In genomic region chr3:102701902-102702544, GRCm38 (mm10) we compare ENCODE assay signal across 8 mouse cellular contexts. TPM values are rescaled to one million over a fixed set of nuclear protein-coding genes. Genes with fewer than 3 reads are reported as not detected.
DNase-seq lines count a peak whose midpoint lies in the region; ATAC-seq and TF ChIP-seq lines count a peak whose summit lies in the region.

No protein-coding gene starts in this region.

- peak; percentile 48 for TF ChIP-seq CTCF in ES-Bruce4 (IDR thresholded peaks at IDR 0.05; ENCODE audit: low read depth, low read length)
- peak; percentile 32; the same call in 1 of the 2 replicates for TF ChIP-seq CTCF in cerebellum, adult 2 months (IDR thresholded peaks at IDR 0.05; ENCODE audit: borderline replicate concordance, insufficient read depth, low read depth, low read length)

- ATAC-seq in frontal cortex, adult (ENCODE audit: low TSS enrichment) = peak; percentile 61
- ATAC-seq in granulocyte monocyte progenitor cell, adult 5-6 weeks (replicated peaks; ENCODE audit: poor library complexity, severe bottlenecking) = peak; percentile 98
- peak; percentile 99 for ATAC-seq in megakaryocyte progenitor cell, adult 5-6 weeks (replicated peaks; ENCODE audit: poor library complexity)

- no peaks in the 10 kb centered on the region for H3K36me3 ChIP-seq in ES-Bruce4 (ENCODE audit: control insufficient read depth, insufficient read depth, low read length, poor library complexity, severe bottlenecking)
- no peaks in the 10 kb centered on the region for H3K36me3 ChIP-seq in splenic B cell, adult 2 months (ENCODE audit: control insufficient read depth, insufficient read depth, low read length, poor library complexity, severe bottlenecking)

- TF ChIP-seq EP300 in ES-Bruce4 (IDR thresholded peaks at IDR 0.05; ENCODE audit: insufficient read depth, low read depth, low read length) = no peak

- H3K9me3 ChIP-seq in ES-Bruce4 (replicated peaks; ENCODE audit: control insufficient read depth, insufficient read depth, low read length, poor library complexity, severe bottlenecking) = no peaks in the 10 kb centered on the region

- H3K4me1 ChIP-seq in ES-Bruce4 (ENCODE audit: control insufficient read depth, insufficient read depth, low read length) = no peaks in the 10 kb centered on the region
- H3K4me1 ChIP-seq in cerebellum, adult 2 months (ENCODE audit: control insufficient read depth, insufficient read depth, low read length) = no peaks in the 10 kb centered on the region

- no peak for TF ChIP-seq POLR2A in ES-Bruce4 (IDR thresholded peaks at IDR 0.05; ENCODE audit: insufficient read depth, low read length)
- TF ChIP-seq POLR2A in cerebellum, adult 2 months (IDR thresholded peaks at IDR 0.05; ENCODE audit: borderline replicate concordance, insufficient read depth, low read length) = no peak

- no peak overlapping the region for H3K27ac ChIP-seq in ES-Bruce4 (ENCODE audit: insufficient read depth, low read length)
- H3K27ac ChIP-seq in cerebellum, adult 2 months (ENCODE audit: insufficient read depth, low read length) = no peak overlapping the region

- no peak overlapping the region for H3K4me3 ChIP-seq in ES-Bruce4 (ENCODE audit: low read depth, low read length)
- H3K4me3 ChIP-seq in cerebellum, adult 2 months (replicated peaks; ENCODE audit: insufficient read depth, low read depth, low read length) = no peak overlapping the region

- no peak for DNase-seq in frontal cortex, postnatal 14 days (ENCODE audit: low spot score in 2 of 2)
- DNase-seq in cerebellum, adult 2 months = peak; percentile 19 to 20
- peak; percentile 38 to 70 for DNase-seq in layer of hippocampus, adult 8-10 months (ENCODE audit: low spot score in 2 of 2)
- DNase-seq in splenic B cell, adult 2 months (ENCODE audit: low read depth, low spot score) = peak; percentile 87

- WGBS in cerebellum, adult 2 months = 49% methylated on average over 7 of the region's 7 CpGs

- no peaks in the 10 kb centered on the region for H3K27me3 ChIP-seq in ES-Bruce4 (ENCODE audit: control insufficient read depth, insufficient read depth, low read length, poor library complexity, severe bottlenecking)
- H3K27me3 ChIP-seq in cerebellum, adult 2 months (ENCODE audit: control insufficient read depth, insufficient read depth, low read length) = no peaks in the 10 kb centered on the region
- H3K27me3 ChIP-seq in splenic B cell, adult 2 months (ENCODE audit: control insufficient read depth, insufficient read depth, low read length, poor library complexity, severe bottlenecking) = no peaks in the 10 kb centered on the region

- no peak overlapping the region for H3K9ac ChIP-seq in ES-Bruce4 (ENCODE audit: low read depth, poor library complexity, severe bottlenecking)

RNA-seq across cellular contexts. Expression of gene Tspan2, which starts 32.3 kb away (rescaled TPM):
- 9.2 and 9.3 TPM in 2 replicates for polyA plus RNA-seq in ES-Bruce4 (2011; ENCODE audit: insufficient read depth, insufficient read length, low read depth, missing spikeins)
- polyA plus RNA-seq in cerebellum, adult 2 months (2012; rRNA removed) = 106 and 110 TPM in 2 replicates
- total RNA-seq in granulocyte monocyte progenitor cell, adult 5-6 weeks (2014; fragmentation: Nextera tagmentation) = 27.8 and 30.1 TPM in 2 replicates
- 18.4 and 19.9 TPM in 2 replicates for total RNA-seq in granulocyte monocyte progenitor cell, adult 5-6 weeks (2017)
- total RNA-seq in layer of hippocampus, adult 8-10 months (2022) = 10 to 100 TPM; 58.8 to 84.9 (median 66.0) TPM
- 45.7 and 54.5 TPM in 2 replicates for total RNA-seq in megakaryocyte progenitor cell, adult 5-6 weeks (2015)
- 17.8 and 22.1 TPM in 2 replicates for total RNA-seq in megakaryocyte progenitor cell, adult 5-6 weeks (2017)

Comparison
In these comparisons a context has a peak if more than half of its experiments do, and no peak if none do; other contexts are left out.
1. DNase-seq: peak in cerebellum, adult 2 months (2 of 2), layer of hippocampus, adult 8-10 months (2 of 2) and splenic B cell, adult 2 months (single experiment); none in frontal cortex, postnatal 14 days (0 of 2).
2. Peak in every context shown above with its lines, with median percentiles within 50 percentile points of each other: ATAC-seq.